Mouse (Mus musculus) neural tube, embryonic 15.5 days (tissue): ENCODE results near the gene Des. TPM values are rescaled to one million over a fixed set of nuclear protein-coding genes. Genes with fewer than 3 reads are reported as not detected.

Experiments used
- ATAC-seq: fragments of 200-750 bp; cut with Nextera tagmentation; 2 replicates; pipeline ENCODE4 v1.8.0; 2017; ENCODE audit warnings: mild to moderate bottlenecking, moderate TSS enrichment, moderate library complexity; ENCODE audit not compliant: low FRiP score
- H3K27ac ChIP-seq: fragments of 300-500 bp; sonication (generic); replicated peaks from 2 replicates; pipeline ENCODE4 v1.5.1; 2015; ENCODE audit warnings: mild to moderate bottlenecking, inconsistent platforms
- H3K27me3 ChIP-seq: fragments of 300-500 bp; sonication (generic); replicated peaks from 2 replicates; pipeline ENCODE4 v1.6.1; 2015; ENCODE audit warnings: inconsistent platforms
- H3K36me3 ChIP-seq: fragments of 300-500 bp; sonication (generic); 2 replicates; pipeline ENCODE4 v1.6.1; 2015; ENCODE audit warnings: inconsistent platforms
- H3K4me1 ChIP-seq: fragments of 300-500 bp; sonication (generic); 2 replicates; pipeline ENCODE4 v1.6.1; 2015; ENCODE audit warnings: inconsistent platforms
- H3K4me2 ChIP-seq: fragments of 300-500 bp; sonication (generic); 2 replicates; pipeline ENCODE4 v1.6.1; 2015; ENCODE audit warnings: inconsistent platforms, mild to moderate bottlenecking, moderate library complexity
- H3K4me3 ChIP-seq: fragments of 300-500 bp; sonication (generic); replicated peaks from 2 replicates; pipeline ENCODE4 v1.5.1; 2015; ENCODE audit warnings: mild to moderate bottlenecking, inconsistent platforms
- H3K9ac ChIP-seq: fragments of 300-500 bp; sonication (generic); replicated peaks from 2 replicates; pipeline ENCODE4 v1.6.1; 2015; ENCODE audit warnings: mild to moderate bottlenecking, inconsistent platforms
- H3K9me3 ChIP-seq: fragments of 300-500 bp; sonication (generic); replicated peaks from 2 replicates; pipeline ENCODE4 v1.6.1; 2016; ENCODE audit warnings: inconsistent platforms
- WGBS: fragments of 180-500 bp; shearing (Covaris S2); methylation state at CpG from one replicate; pipeline ENCODE4 v1.1.7; 2015; ENCODE audit warnings: mixed read lengths; 5-methylcytosine and 5-hydroxymethylcytosine counted together
- polyA plus RNA-seq: library from polyadenylated mRNA; unstranded; fragments of >200 nt; fragmentation: Nextera tagmentation; extraction: Ambion mirVana; gene quantifications from 2 replicates; pipeline ENCODE4 v1.2.1, GENCODE M21; 2015

Gene Des
- polyA plus RNA-seq: 10.9 and 16.0 TPM in 2 replicates

- peaks cover 40% of the 10 kb centered on the region for H3K27me3 ChIP-seq
- no peak; the same call in 1 of the 2 replicates for ATAC-seq
- no peak within 1 kb of the TSS for H3K9ac ChIP-seq
- H3K27ac ChIP-seq: no peak within 1 kb of the TSS
- peaks cover 20% of the 10 kb centered on the region for H3K4me1 ChIP-seq
- H3K36me3 ChIP-seq: no peaks in the 10 kb centered on the region
- H3K9me3 ChIP-seq: no peaks in the 10 kb centered on the region
- WGBS: 4% methylated on average over 77 of the region's 80 CpGs
- peak within 1 kb of the TSS; percentile 27 for H3K4me3 ChIP-seq
- peak within 1 kb of the TSS; percentile 52 for H3K4me2 ChIP-seq
Observed at GRCm38 (mm10) chr1:75360112-75361031, at the start of gene Des. TSS of gene Des (plus strand) at chr1:75360329.

- 93% methylated on average over 6 of the region's 6 CpGs for WGBS
- H3K9me3 ChIP-seq: no peaks in the 10 kb centered on the region
- H3K4me1 ChIP-seq: peaks cover 11% of the 10 kb centered on the region
- peaks cover 80% of the 10 kb centered on the region for H3K36me3 ChIP-seq
- H3K27me3 ChIP-seq: no peaks in the 10 kb centered on the region
- no peak for ATAC-seq
- no peak overlapping the region for H3K9ac ChIP-seq
- no peak overlapping the region for H3K27ac ChIP-seq
- H3K4me3 ChIP-seq: no peak overlapping the region
- no peak overlapping the region for H3K4me2 ChIP-seq
Observed at GRCm38 (mm10) chr1:75311694-75312093, 48.4 kb upstream of the Des start.

- Histone ChIP-seq H3K36me3 (peaks cover 53% of the 10 kb centered on the region), H3K9me3 (no peaks in the 10 kb centered on the region), H3K4me3 (no peak overlapping the region), H3K9ac (no peak overlapping the region; the same call in 1 of the 2 replicates), H3K4me2 (no peak overlapping the region), H3K27me3 (no peaks in the 10 kb centered on the region), H3K27ac (no peak overlapping the region), H3K4me1 (peaks cover 15% of the 10 kb centered on the region)
- 91% methylated on average over 6 of the region's 6 CpGs for WGBS
- no peak for ATAC-seq
Observed at GRCm38 (mm10) chr1:75315011-75315410, 45.1 kb upstream of the Des start.

- H3K9ac ChIP-seq: peak overlapping the region; percentile 78
- H3K9me3 ChIP-seq: no peaks in the 10 kb centered on the region
- peak overlapping the region; percentile 79 for H3K4me3 ChIP-seq
- 88% methylated on average over 29 of the region's 29 CpGs for WGBS
- H3K27ac ChIP-seq: no peak overlapping the region
- peaks cover 15% of the 10 kb centered on the region for H3K4me1 ChIP-seq
- H3K27me3 ChIP-seq: no peaks in the 10 kb centered on the region
- H3K4me2 ChIP-seq: peak overlapping the region; percentile 67
- H3K36me3 ChIP-seq: peaks cover 46% of the 10 kb centered on the region
- ATAC-seq: no peak
Observed at GRCm38 (mm10) chr1:75315456-75316365, 44.4 kb upstream of the Des start.

GRCm38 (mm10) chr1:75316861-75317240, 43.3 kb upstream of the Des start:
- Histone ChIP-seq H3K4me3 (peak overlapping the region; percentile 79), H3K4me1 (peaks cover 15% of the 10 kb centered on the region), H3K9me3 (no peaks in the 10 kb centered on the region), H3K9ac (peak overlapping the region; percentile 78), H3K27me3 (no peaks in the 10 kb centered on the region), H3K27ac (peak overlapping the region; percentile 95), H3K4me2 (peak overlapping the region; percentile 67), H3K36me3 (peaks cover 36% of the 10 kb centered on the region)
- WGBS: under 1% methylated on average over 20 of the region's 20 CpGs
- peak; percentile 54 for ATAC-seq

- H3K27ac ChIP-seq: peak within 1 kb of the TSS; percentile 95
- H3K4me1 ChIP-seq: peaks cover 15% of the 10 kb centered on the region
- no peaks in the 10 kb centered on the region for H3K9me3 ChIP-seq
- peaks cover 29% of the 10 kb centered on the region for H3K36me3 ChIP-seq
- H3K9ac ChIP-seq: peak within 1 kb of the TSS; percentile 78
- peak within 1 kb of the TSS; percentile 79 for H3K4me3 ChIP-seq
- peak within 1 kb of the TSS; percentile 67 for H3K4me2 ChIP-seq
- WGBS: under 1% methylated on average over 81 of the region's 92 CpGs
- H3K27me3 ChIP-seq: no peaks in the 10 kb centered on the region
- peak; percentile 97 for ATAC-seq
Observed at GRCm38 (mm10) chr1:75317241-75318201, 42.6 kb upstream of the Des start, which contains the start of gene Dnpep. TSS of gene Dnpep (minus strand) at chr1:75317990.

GRCm38 (mm10) chr1:75318301-75318700, 41.8 kb upstream of the Des start:
- peak overlapping the region; percentile 72 for H3K27ac ChIP-seq
- WGBS: 74% methylated on average over 3 of the region's 3 CpGs

GRCm38 (mm10) chr1:75318736-75319135, 41.4 kb upstream of the Des start:
- no peak for ATAC-seq
- 86% methylated on average over 4 of the region's 4 CpGs for WGBS
- Histone ChIP-seq H3K27me3 (no peaks in the 10 kb centered on the region), H3K4me2 (no peak overlapping the region), H3K9me3 (no peaks in the 10 kb centered on the region), H3K4me3 (no peak overlapping the region), H3K36me3 (peaks cover 17% of the 10 kb centered on the region), H3K27ac (no peak overlapping the region), H3K4me1 (peaks cover 15% of the 10 kb centered on the region), H3K9ac (no peak overlapping the region)

More at GRCm38 (mm10) chr1:75318301-75318700, 41.8 kb upstream of the Des start:
- Histone ChIP-seq H3K9ac (0 out of 2 replicates have a peak overlapping the region, but pooled peaks have one; percentile 17), H3K4me1 (peaks cover 15% of the 10 kb centered on the region), H3K4me3 (peak overlapping the region; percentile 79), H3K4me2 (peak overlapping the region; percentile 43), H3K9me3 (no peaks in the 10 kb centered on the region), H3K36me3 (peaks cover 21% of the 10 kb centered on the region), H3K27me3 (no peaks in the 10 kb centered on the region)
- no peak for ATAC-seq

- Histone ChIP-seq H3K9me3 (no peaks in the 10 kb centered on the region), H3K27me3 (no peaks in the 10 kb centered on the region), H3K36me3 (peaks cover 12% of the 10 kb centered on the region), H3K4me2 (no peak overlapping the region), H3K4me1 (peaks cover 15% of the 10 kb centered on the region), H3K9ac (no peak overlapping the region), H3K4me3 (no peak overlapping the region), H3K27ac (no peak overlapping the region)
- 93% methylated on average over 10 of the region's 10 CpGs for WGBS
- ATAC-seq: no peak
Observed at GRCm38 (mm10) chr1:75319166-75319565, 41.0 kb upstream of the Des start.

- H3K36me3 ChIP-seq: no peaks in the 10 kb centered on the region
Observed at GRCm38 (mm10) chr1:75327461-75327860, 32.7 kb upstream of the Des start.

More at GRCm38 (mm10) chr1:75327461-75327860, 32.7 kb upstream of the Des start:
- Histone ChIP-seq H3K4me2 (no peak overlapping the region), H3K27me3 (no peaks in the 10 kb centered on the region), H3K9me3 (no peaks in the 10 kb centered on the region), H3K4me1 (no peaks in the 10 kb centered on the region), H3K9ac (no peak overlapping the region), H3K27ac (no peak overlapping the region), H3K4me3 (no peak overlapping the region)
- ATAC-seq: no peak
